Mouse (Mus musculus): ENCODE data around the gene Necap2.
A peak's percentile ranks its signal among the peaks of the same experiment; 100 is the strongest.

Necap2 gene

GRCm38 (mm10) chr4:141031733-141032132 is 46.4 kb downstream of the Necap2 start:
- peak; percentile 48 to 72 for DNase-seq

- DNase-seq, result no peak
Observed at GRCm38 (mm10) chr4:141030541-141031206, 47.5 kb downstream of the Necap2 start.

DNA sequence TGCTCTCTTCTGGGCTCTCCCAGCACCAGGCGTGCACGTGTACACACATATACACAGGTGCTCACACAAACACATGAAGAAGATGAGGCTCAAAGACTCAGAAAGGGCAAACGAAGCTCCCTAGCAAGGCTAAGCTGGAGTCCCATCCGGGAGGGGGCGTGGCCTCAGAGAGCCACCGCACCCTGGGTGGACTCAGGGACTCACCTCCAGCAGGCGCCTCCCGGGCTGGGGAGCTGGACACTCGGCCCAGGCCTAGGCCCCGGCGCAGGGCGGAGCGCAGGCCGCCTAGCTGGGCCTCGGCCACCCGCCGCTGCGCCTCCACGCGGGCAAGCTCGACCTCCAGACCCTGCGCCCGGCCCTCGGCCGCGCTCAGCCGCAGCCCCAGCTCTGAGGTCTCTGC is 53.2 kb downstream of the Necap2 start:
- no peak for DNase-seq

DNA sequence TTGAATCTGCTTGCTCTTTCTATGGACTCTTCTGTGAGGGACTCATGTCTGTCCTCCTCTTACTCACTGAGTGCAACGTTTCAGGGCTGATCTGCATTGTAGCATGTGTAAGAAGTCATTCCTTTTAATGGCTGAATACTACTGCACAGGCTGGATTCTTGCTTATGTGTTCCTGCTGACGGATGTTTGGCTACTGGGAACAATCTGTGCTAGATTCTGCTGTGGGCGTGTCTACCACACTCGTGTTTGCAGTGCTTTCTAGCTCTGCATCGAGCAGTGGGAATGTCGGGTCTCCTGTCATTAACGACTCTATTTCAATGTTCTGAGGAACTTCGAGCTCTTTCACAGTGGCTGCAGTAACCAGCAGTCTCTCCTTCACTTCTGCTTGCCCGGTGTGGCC is 54.1 kb downstream of the Necap2 start:
- no peak for DNase-seq

DNA sequence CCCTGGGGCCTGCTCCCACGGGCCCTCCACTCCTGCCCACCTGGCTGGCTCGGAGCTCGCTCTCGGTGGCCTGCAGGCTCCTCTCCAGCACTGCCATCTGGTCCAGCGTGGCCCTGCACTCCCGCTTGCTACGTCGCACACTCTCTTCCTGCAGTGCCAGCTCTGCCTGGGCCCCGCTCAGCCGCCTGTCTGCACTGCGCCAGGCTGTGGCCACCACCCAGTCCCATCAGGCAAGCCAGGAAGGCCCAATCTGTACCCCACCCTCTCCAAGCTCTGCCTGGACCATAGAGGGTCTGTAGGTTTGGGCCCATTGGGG is 56.6 kb downstream of the Necap2 start:
- DNase-seq, result no peak

- DNase-seq, result no peak
Observed at GRCm38 (mm10) chr4:141020811-141021613, 57.1 kb downstream of the Necap2 start.

DNA sequence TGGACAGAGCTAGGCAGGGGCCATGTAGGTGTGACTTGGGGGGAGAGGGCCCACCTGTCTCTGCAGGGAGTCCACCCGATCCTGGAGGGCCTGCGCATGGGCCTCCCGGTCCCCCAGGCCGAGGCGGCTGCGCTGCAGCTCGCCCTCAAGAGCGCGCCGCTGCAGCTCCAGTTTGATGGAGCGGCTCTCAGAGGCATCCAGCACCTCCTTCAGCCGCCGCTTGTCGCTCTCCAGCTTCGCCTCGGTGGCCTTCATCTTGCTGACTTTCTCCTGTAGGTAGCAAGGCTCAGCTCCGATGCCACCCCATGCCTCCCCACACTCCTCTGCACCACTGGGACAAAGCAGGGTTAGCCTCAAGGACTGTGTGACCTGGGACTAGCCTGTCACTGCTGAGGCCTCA is 57.9 kb downstream of the Necap2 start:
- no peak for DNase-seq

DNA sequence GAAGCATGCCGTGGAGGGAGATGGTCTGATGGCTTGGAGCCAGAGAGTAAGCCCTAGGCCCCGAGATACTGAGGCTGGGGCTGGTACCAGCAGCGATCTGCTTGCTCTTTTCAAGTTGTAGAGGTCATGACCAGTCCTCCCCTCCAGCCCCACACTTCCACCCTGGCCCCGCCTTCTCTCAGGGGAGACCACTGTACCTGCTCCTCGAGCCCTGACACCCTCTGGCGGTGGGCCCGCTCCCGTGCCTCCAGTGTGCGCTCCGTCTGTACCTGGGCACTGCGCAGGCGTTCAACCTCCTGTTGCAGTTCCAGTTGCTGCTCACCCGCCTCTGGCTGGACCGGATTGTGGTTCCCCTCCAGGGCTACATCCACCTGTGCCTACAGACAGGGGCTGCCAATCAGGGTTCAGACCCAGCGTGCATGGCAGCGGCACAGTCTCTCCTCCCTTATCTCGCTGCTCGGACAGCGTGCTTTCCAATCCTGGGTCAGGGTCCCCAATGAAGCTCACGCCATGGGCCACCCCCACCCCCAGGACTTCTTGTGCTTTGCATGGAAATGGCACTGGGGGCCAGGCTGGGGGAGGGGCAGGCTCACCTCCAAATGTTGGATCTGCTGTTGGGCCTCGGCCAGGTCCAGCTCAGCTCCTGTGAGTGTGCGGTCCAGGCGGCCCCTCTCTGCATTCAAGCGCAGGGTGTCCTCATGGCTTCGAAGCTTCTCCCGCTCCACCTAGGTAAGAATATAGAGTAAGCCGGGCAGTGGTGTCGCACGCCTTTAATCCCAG is 60.3 kb downstream of the Necap2 start:
- no peak for DNase-seq
